Comparison of ENCODE assay signal across 18 mouse cellular contexts in genomic region chr1:105885575-105885974, GRCm38 (mm10).
DNase-seq lines count a peak whose midpoint lies in the region; ATAC-seq and TF ChIP-seq lines count a peak whose summit lies in the region.
"Had no signal": no experiment of that assay in that cellular context is flagged by ENCODE, and none has a peak within 500 bp of the region (broad histone marks: within the 10 kb centered on the region; RNA-seq: fewer than 3 reads in every experiment).

No protein-coding gene starts in this region.

- H3K4me3 ChIP-seq in intestine, postnatal 0 days (ENCODE audit: low read depth, low read length), result no peak overlapping the region
- H3K4me3 ChIP-seq in intestine, embryonic 15.5 days (replicated peaks), result no peak overlapping the region
- H3K4me3 ChIP-seq: embryonic facial prominence, embryonic 10.5 days; forebrain, embryonic 13.5 days; heart, embryonic 12.5 days; hindbrain, embryonic 10.5 days; hindbrain, embryonic 15.5 days had no signal

- 77% methylated on average over 5 of the region's 5 CpGs for WGBS in intestine, postnatal 0 days
- 79% methylated on average over 5 of the region's 5 CpGs for WGBS in intestine, embryonic 15.5 days

- no peak overlapping the region for H3K4me2 ChIP-seq in intestine, postnatal 0 days (replicated peaks; ENCODE audit: low read depth)
- H3K4me2 ChIP-seq in intestine, embryonic 15.5 days (replicated peaks), result no peak overlapping the region
- H3K4me2 ChIP-seq: forebrain, embryonic 13.5 days; heart, embryonic 12.5 days; hindbrain, embryonic 15.5 days had no signal

- no peaks in the 10 kb centered on the region for H3K27me3 ChIP-seq in intestine, postnatal 0 days (replicated peaks; ENCODE audit: control insufficient read depth, insufficient read depth, low read length)
- no peaks in the 10 kb centered on the region for H3K27me3 ChIP-seq in intestine, embryonic 15.5 days (replicated peaks)
- H3K27me3 ChIP-seq: forebrain, embryonic 13.5 days; heart, embryonic 12.5 days; hindbrain, embryonic 15.5 days had no signal

- peak; percentile 28 for DNase-seq in thymus, postnatal 4 days
- DNase-seq in thymus, postnatal 10 days (ENCODE audit: low spot score in 2 of 2), result no peak
- DNase-seq in induced T-regulatory cell, adult 2 months (ENCODE audit: low read depth), result peak; percentile 12
- no peak for DNase-seq in spleen, postnatal 4 days (ENCODE audit: low spot score in 2 of 2)
- DNase-seq: adrenal gland, adult 8-10 months; adrenal gland, postnatal 36 days; B cell, adult 2 months; cerebellum, adult 2 months; cerebellum, postnatal 10 days; forebrain, postnatal 0 days; gastrocnemius, postnatal 25 days had no signal

- no peak overlapping the region for H3K27ac ChIP-seq in intestine, postnatal 0 days (ENCODE audit: low read depth, low read length)
- H3K27ac ChIP-seq in intestine, embryonic 15.5 days, result no peak overlapping the region
- H3K27ac ChIP-seq: embryonic facial prominence, embryonic 10.5 days; forebrain, embryonic 13.5 days; hindbrain, embryonic 10.5 days; hindbrain, embryonic 15.5 days had no signal

- H3K4me1 ChIP-seq in intestine, postnatal 0 days (replicated peaks; ENCODE audit: control insufficient read depth, insufficient read depth, low read length), result peaks cover 11% of the 10 kb centered on the region
- peaks cover 4% of the 10 kb centered on the region for H3K4me1 ChIP-seq in intestine, embryonic 15.5 days (replicated peaks)

- no peak overlapping the region for H3K9ac ChIP-seq in intestine, postnatal 0 days (ENCODE audit: low read depth, low read length)
- no peak overlapping the region for H3K9ac ChIP-seq in intestine, embryonic 15.5 days
- H3K9ac ChIP-seq: forebrain, embryonic 13.5 days; forebrain, postnatal 0 days; heart, embryonic 12.5 days; hindbrain, embryonic 15.5 days had no signal

- no peaks in the 10 kb centered on the region for H3K9me3 ChIP-seq in intestine, postnatal 0 days (ENCODE audit: control insufficient read depth)
- no peaks in the 10 kb centered on the region for H3K9me3 ChIP-seq in intestine, embryonic 15.5 days
- H3K9me3 ChIP-seq: embryonic facial prominence, embryonic 10.5 days; forebrain, embryonic 13.5 days; heart, embryonic 12.5 days; hindbrain, embryonic 10.5 days; hindbrain, embryonic 15.5 days had no signal

- no peak for ATAC-seq in intestine, postnatal 0 days
- no peak for ATAC-seq in intestine, embryonic 15.5 days
- ATAC-seq: forebrain, embryonic 13.5 days; forebrain, postnatal 0 days had no signal

- TF ChIP-seq CTCF in intestine, postnatal 0 days (IDR thresholded peaks at IDR 0.05; ENCODE audit: low read depth), result 0 out of 2 replicates have a peak, but pooled peaks have one; percentile 10

- H3K36me3 ChIP-seq in intestine, postnatal 0 days (ENCODE audit: control insufficient read depth, insufficient read depth), result no peaks in the 10 kb centered on the region
- no peaks in the 10 kb centered on the region for H3K36me3 ChIP-seq in intestine, embryonic 15.5 days
- H3K36me3 ChIP-seq: embryonic facial prominence, embryonic 10.5 days; heart, embryonic 12.5 days; hindbrain, embryonic 10.5 days; hindbrain, embryonic 15.5 days had no signal

Comparison
In these comparisons a context has a peak if more than half of its experiments do, and no peak if none do; other contexts are left out.
1. DNase-seq: peak in thymus, postnatal 4 days (single experiment) and induced T-regulatory cell, adult 2 months (single experiment); none in thymus, postnatal 10 days (0 of 2) and spleen, postnatal 4 days (0 of 2).